Mouse (Mus musculus) cerebellum, adult 18-20 months (tissue): ENCODE data around the gene Rfc4.

Source experiments
- DNase-seq, 2 experiments: peaks; one replicate each; pipeline ENCODE4 v3.0.0; 2021

The Rfc4 gene

GRCm38 (mm10) chr16:23127673-23128375, at the start of gene Rfc4:
Rfc4 (minus strand) TSS chr16:23127737.
- peak; percentile 88 to 98 for DNase-seq

- no peak for DNase-seq
These were observed 48.4 kb upstream of the Rfc4 start for GRCm38 (mm10) chr16:23175956-23176355.

- DNase-seq, result no peak
These were observed 47.3 kb upstream of the Rfc4 start for GRCm38 (mm10) chr16:23174855-23175254.

GRCm38 (mm10) chr16:23173904-23174303, 46.4 kb upstream of the Rfc4 start:
- no peak for DNase-seq

- DNase-seq, result no peak
These were observed 43.3 kb upstream of the Rfc4 start for GRCm38 (mm10) chr16:23170813-23171212.

GRCm38 (mm10) chr16:23167079-23167478, 39.5 kb upstream of the Rfc4 start:
- DNase-seq, result no peak

GRCm38 (mm10) chr16:23166646-23167045, 39.1 kb upstream of the Rfc4 start:
- no peak for DNase-seq

- no peak for DNase-seq
These were observed 37.9 kb upstream of the Rfc4 start for GRCm38 (mm10) chr16:23165441-23165840.

- DNase-seq, result no peak
These were observed 36.9 kb upstream of the Rfc4 start for GRCm38 (mm10) chr16:23164443-23164842.

- no peak for DNase-seq
These were observed 34.6 kb upstream of the Rfc4 start for GRCm38 (mm10) chr16:23162116-23162515.

- no peak for DNase-seq
These were observed 32.2 kb upstream of the Rfc4 start for GRCm38 (mm10) chr16:23159749-23160148.

- no peak for DNase-seq
These were observed 31.4 kb upstream of the Rfc4 start for GRCm38 (mm10) chr16:23158957-23159356.

- DNase-seq, result no peak
These were observed 30.8 kb upstream of the Rfc4 start for GRCm38 (mm10) chr16:23158292-23158691.

GRCm38 (mm10) chr16:23157013-23157412, 29.5 kb upstream of the Rfc4 start:
- no peak for DNase-seq

- no peak for DNase-seq
These were observed 26.7 kb upstream of the Rfc4 start for GRCm38 (mm10) chr16:23154261-23154660.

GRCm38 (mm10) chr16:23151423-23151822, 23.9 kb upstream of the Rfc4 start:
- DNase-seq, result peak in 1 of 2 experiments; percentile 29

- DNase-seq, result no peak
These were observed 21.9 kb upstream of the Rfc4 start for GRCm38 (mm10) chr16:23149396-23149795.

GRCm38 (mm10) chr16:23148936-23149335, 21.4 kb upstream of the Rfc4 start:
- DNase-seq, result no peak

GRCm38 (mm10) chr16:23146280-23146679, 18.7 kb upstream of the Rfc4 start, which contains the start of gene Adipoq:
Adipoq (plus strand) TSS chr16:23146536.
- DNase-seq, result no peak

- DNase-seq, result no peak
These were observed 17.7 kb upstream of the Rfc4 start for GRCm38 (mm10) chr16:23145211-23145610.

GRCm38 (mm10) chr16:23144326-23144725, 16.8 kb upstream of the Rfc4 start:
- no peak for DNase-seq

GRCm38 (mm10) chr16:23140911-23141310, 13.4 kb upstream of the Rfc4 start:
- no peak for DNase-seq

- no peak for DNase-seq
These were observed 9.0 kb upstream of the Rfc4 start for GRCm38 (mm10) chr16:23136406-23136970.

GRCm38 (mm10) chr16:23135421-23136149, 8.0 kb upstream of the Rfc4 start:
- peak in 1 of 2 experiments; percentile 11 for DNase-seq
